Mouse (Mus musculus): Measurements from ENCODE around the gene Git2. TPM values are rescaled to one million over a fixed set of nuclear protein-coding genes. Genes with fewer than 3 reads are reported as not detected.

The Git2 gene
- polyA plus RNA-seq, 1 experiment, result not detected

DNA sequence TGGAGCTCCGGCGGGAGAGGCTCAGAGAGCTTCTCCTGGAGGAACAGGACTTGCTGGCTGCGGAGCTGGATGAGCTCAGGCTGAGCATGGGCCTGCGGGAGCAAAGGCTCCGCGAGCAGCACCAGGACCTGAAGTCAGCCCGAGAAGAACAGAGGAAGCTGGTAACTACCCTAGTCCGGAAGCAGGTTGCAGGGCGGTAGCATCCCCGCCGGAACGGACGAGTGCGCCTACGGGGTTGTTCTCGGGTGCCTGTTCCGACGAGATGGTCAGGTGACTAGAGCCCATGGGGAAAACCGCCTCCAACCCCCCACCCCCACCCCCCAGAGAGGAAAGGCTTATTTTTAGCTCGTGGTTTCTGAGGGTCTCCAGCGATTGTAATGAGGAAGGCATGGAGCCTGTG is 66.0 kb downstream of the Git2 start:
- H3K27ac ChIP-seq (ENCODE audit: insufficient read depth, low read depth, low read length), result no peak overlapping the region

GRCm38 (mm10) chr5:114708491-114708890 is 66.8 kb downstream of the Git2 start:
- Histone ChIP-seq H3K4me3 (ENCODE audit: insufficient read depth, low read depth, low read length) (peak overlapping the region; percentile 65), H3K27ac (ENCODE audit: insufficient read depth, low read depth, low read length) (no peak overlapping the region), H3K4me1 (ENCODE audit: control insufficient read depth, insufficient read depth, low read length) (peaks cover 5% of the 10 kb centered on the region)
- WGBS, result 34% methylated on average over 15 of the region's 15 CpGs
- TF ChIP-seq CTCF (IDR thresholded peaks at IDR 0.05; ENCODE audit: insufficient read depth, low read depth, low read length) (no peak), POLR2A (IDR thresholded peaks at IDR 0.05; ENCODE audit: insufficient read depth, low read depth, low read length) (no peak)

More for the DNA sequence above, 66.0 kb downstream of the Git2 start:
- no peak overlapping the region for H3K4me3 ChIP-seq (ENCODE audit: insufficient read depth, low read depth, low read length)
- TF ChIP-seq POLR2A (IDR thresholded peaks at IDR 0.05; ENCODE audit: insufficient read depth, low read depth, low read length), result no peak
- TF ChIP-seq CTCF (IDR thresholded peaks at IDR 0.05; ENCODE audit: insufficient read depth, low read depth, low read length), result no peak
- peaks cover 5% of the 10 kb centered on the region for H3K4me1 ChIP-seq (ENCODE audit: control insufficient read depth, insufficient read depth, low read length)
- WGBS, result 93% methylated on average over 21 of the region's 21 CpGs

DNA sequence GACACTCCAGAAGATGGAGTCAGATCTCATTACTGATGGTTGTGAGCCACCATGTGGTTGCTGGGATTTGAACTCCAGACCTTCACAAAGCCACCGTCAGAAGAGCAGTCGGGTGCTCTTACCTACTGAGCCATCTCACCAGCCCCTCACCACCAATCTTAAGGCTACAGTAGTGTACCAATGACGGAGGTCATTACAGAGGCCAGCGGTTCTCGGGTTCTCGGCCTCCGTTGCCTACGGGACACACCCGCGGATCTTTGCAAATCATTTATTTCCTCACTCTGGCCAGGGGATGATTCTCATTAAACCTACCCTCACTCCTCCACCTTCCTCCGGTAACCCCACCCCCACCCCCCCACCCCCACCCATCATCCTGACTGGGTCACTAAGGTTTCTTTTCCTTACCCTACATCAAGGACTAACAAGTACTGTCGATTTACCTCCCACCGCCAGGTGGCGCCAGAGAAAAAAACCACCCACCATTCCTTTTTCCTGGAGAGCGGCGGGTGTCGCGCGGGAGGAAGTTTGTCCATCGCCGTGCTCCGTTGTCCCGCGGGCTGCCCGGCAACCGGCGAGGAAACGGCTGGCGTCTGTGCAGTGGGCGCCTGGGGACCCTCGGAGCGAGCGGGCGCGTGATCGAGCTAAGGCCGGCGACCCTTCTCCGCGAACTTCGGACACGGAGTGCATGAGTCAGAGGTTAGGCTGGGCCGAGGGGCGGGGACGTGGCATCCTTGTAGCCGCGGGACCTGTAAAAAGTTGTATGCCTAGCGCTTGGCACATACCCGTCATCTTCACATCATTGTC is 67.8 kb downstream of the Git2 start, which contains the start of gene Tchp:
Gene Tchp, plus strand, starts transcription at position 496 of the 804 bp plus-strand sequence.
- Histone ChIP-seq H3K27ac (ENCODE audit: insufficient read depth, low read depth, low read length) (no peak within 1 kb of the TSS), H3K4me3 (ENCODE audit: insufficient read depth, low read depth, low read length) (peak within 1 kb of the TSS; percentile 65), H3K4me1 (ENCODE audit: control insufficient read depth, insufficient read depth, low read length) (peaks cover 5% of the 10 kb centered on the region)
- peak; percentile 73 for TF ChIP-seq CTCF (IDR thresholded peaks at IDR 0.05; ENCODE audit: insufficient read depth, low read depth, low read length)
- peak; percentile 56 for TF ChIP-seq POLR2A (IDR thresholded peaks at IDR 0.05; ENCODE audit: insufficient read depth, low read depth, low read length)
- 4% methylated on average over 49 of the region's 49 CpGs for WGBS

- Histone ChIP-seq H3K4me1 (ENCODE audit: control insufficient read depth, insufficient read depth, low read length) (no peaks in the 10 kb centered on the region), H3K4me3 (ENCODE audit: insufficient read depth, low read depth, low read length) (no peak overlapping the region), H3K27ac (ENCODE audit: insufficient read depth, low read depth, low read length) (no peak overlapping the region)
- TF ChIP-seq POLR2A (IDR thresholded peaks at IDR 0.05; ENCODE audit: insufficient read depth, low read depth, low read length) (no peak), CTCF (IDR thresholded peaks at IDR 0.05; ENCODE audit: insufficient read depth, low read depth, low read length) (no peak)
- 66% methylated on average over 14 of the region's 14 CpGs for WGBS
Observed at GRCm38 (mm10) chr5:114702403-114703392, 72.6 kb downstream of the Git2 start.

DNA sequence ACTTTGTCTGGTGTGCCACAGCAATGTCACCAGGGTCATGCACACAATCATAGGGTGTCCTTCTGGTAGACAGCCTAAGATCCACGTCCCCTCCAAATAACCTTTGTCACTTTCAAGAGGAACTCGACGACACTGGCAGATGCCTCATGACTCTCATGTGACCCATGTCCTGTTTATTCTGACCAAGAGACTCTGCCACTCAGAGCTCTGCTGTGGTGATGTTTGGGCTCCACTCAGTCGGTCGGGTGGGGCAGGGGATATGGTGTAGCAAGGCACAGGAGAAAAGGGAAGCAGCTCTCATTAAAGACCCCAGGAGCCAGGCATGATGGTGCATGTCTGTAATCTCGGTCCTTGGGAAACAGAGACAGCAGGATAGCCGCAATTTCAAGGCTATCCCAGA is 76.3 kb downstream of the Git2 start:
- Histone ChIP-seq H3K4me3 (ENCODE audit: insufficient read depth, low read depth, low read length) (no peak overlapping the region), H3K27ac (ENCODE audit: insufficient read depth, low read depth, low read length) (no peak overlapping the region), H3K4me1 (ENCODE audit: control insufficient read depth, insufficient read depth, low read length) (no peaks in the 10 kb centered on the region)
- WGBS, result 61% methylated on average over 7 of the region's 7 CpGs
- no peak for TF ChIP-seq CTCF (IDR thresholded peaks at IDR 0.05; ENCODE audit: insufficient read depth, low read depth, low read length)
- TF ChIP-seq POLR2A (IDR thresholded peaks at IDR 0.05; ENCODE audit: insufficient read depth, low read depth, low read length), result no peak

GRCm38 (mm10) chr5:114698044-114698746 is 77.1 kb downstream of the Git2 start:
- no peak overlapping the region for H3K27ac ChIP-seq (ENCODE audit: insufficient read depth, low read depth, low read length)
- TF ChIP-seq POLR2A (IDR thresholded peaks at IDR 0.05; ENCODE audit: insufficient read depth, low read depth, low read length) (no peak), CTCF (IDR thresholded peaks at IDR 0.05; ENCODE audit: insufficient read depth, low read depth, low read length) (no peak)
- no peaks in the 10 kb centered on the region for H3K4me1 ChIP-seq (ENCODE audit: control insufficient read depth, insufficient read depth, low read length)
- 48% methylated on average over 19 of the region's 19 CpGs for WGBS
- H3K4me3 ChIP-seq (ENCODE audit: insufficient read depth, low read depth, low read length), result no peak overlapping the region

DNA sequence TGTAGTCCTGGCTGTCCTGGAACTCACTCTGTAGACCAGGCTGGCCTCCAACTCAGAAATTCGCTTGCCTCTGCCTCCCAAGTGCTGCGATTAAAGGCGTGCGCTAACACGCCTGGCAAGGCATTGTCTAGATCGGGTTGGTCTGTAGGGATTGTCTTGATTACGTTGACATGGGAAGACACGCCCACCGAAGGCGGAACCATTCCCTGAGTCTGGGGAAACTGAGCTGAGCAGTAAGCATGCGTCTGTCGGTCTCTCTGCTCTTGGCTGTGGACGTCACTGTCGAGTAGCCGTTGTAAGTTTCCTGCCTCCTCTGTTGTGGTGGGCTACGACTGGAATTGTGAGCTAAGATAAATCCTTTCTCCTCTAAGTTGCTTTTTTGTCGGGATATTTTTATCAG is 78.4 kb downstream of the Git2 start:
- H3K27ac ChIP-seq (ENCODE audit: insufficient read depth, low read depth, low read length), result no peak overlapping the region
- no peak overlapping the region for H3K4me3 ChIP-seq (ENCODE audit: insufficient read depth, low read depth, low read length)
- H3K4me1 ChIP-seq (ENCODE audit: control insufficient read depth, insufficient read depth, low read length), result no peaks in the 10 kb centered on the region
- no peak for TF ChIP-seq CTCF (IDR thresholded peaks at IDR 0.05; ENCODE audit: insufficient read depth, low read depth, low read length)
- TF ChIP-seq POLR2A (IDR thresholded peaks at IDR 0.05; ENCODE audit: insufficient read depth, low read depth, low read length), result no peak
- WGBS, result 88% methylated on average over 17 of the region's 17 CpGs

DNA sequence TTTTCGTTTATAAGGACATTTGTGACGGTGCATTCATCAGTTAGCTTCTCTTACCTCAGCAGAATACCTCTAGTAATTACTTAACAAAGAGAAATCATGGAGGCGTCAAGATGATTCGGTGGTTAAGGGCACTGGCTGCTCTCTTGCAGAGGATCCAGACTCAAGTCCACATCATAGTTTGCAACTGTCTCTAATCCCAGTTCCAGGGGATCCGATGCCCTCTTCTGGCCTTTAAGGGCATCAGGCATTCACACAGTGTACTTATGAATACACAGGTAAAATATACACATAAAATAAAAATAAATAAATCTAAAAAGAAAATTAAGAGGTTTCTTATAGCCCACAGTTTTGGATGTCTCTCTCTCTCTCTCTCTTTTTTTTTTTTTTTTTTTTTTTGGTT is 79.5 kb downstream of the Git2 start:
- Histone ChIP-seq H3K27ac (ENCODE audit: insufficient read depth, low read depth, low read length) (no peak overlapping the region), H3K4me1 (ENCODE audit: control insufficient read depth, insufficient read depth, low read length) (peaks cover 3% of the 10 kb centered on the region; the same call in 1 of the 2 replicates), H3K4me3 (ENCODE audit: insufficient read depth, low read depth, low read length) (no peak overlapping the region)
- WGBS, result 62% methylated on average over 5 of the region's 5 CpGs
- TF ChIP-seq CTCF (IDR thresholded peaks at IDR 0.05; ENCODE audit: insufficient read depth, low read depth, low read length) (no peak), POLR2A (IDR thresholded peaks at IDR 0.05; ENCODE audit: insufficient read depth, low read depth, low read length) (no peak)

Measured in olfactory bulb, adult 2 months (tissue).